Mouse (Mus musculus) small intestine, adult 2 months (tissue): Measurements from ENCODE around the gene Pitpnm3. TPM values are rescaled to one million over a fixed set of nuclear protein-coding genes. Genes with fewer than 3 reads are reported as not detected.
A peak's percentile ranks its signal among the peaks of the same experiment; 100 is the strongest.

ENCODE experiments used
- H3K27ac ChIP-seq: fragments of 200-500 bp; 2 replicates; pipeline ENCODE4 v1.5.1; 2012; ENCODE audit warnings: low read depth, low read length, control low read depth, inconsistent platforms; ENCODE audit not compliant: insufficient read depth
- H3K27me3 ChIP-seq: fragments of 200-500 bp; 2 replicates; pipeline ENCODE4 v1.6.1; 2012; ENCODE audit warnings: mild to moderate bottlenecking, moderate library complexity, low read length, inconsistent platforms; ENCODE audit not compliant: control insufficient read depth, insufficient read depth
- H3K36me3 ChIP-seq: fragments of 200-500 bp; 2 replicates; pipeline ENCODE4 v1.6.1; 2012; ENCODE audit warnings: mild to moderate bottlenecking, low read length, control low read depth, inconsistent platforms; ENCODE audit not compliant: control insufficient read depth, insufficient read depth
- H3K4me1 ChIP-seq: fragments of 200-500 bp; 2 replicates; pipeline ENCODE4 v1.6.1; 2012; ENCODE audit warnings: low read length, inconsistent platforms, mixed read lengths; ENCODE audit not compliant: control insufficient read depth, insufficient read depth, insufficient read length
- H3K4me3 ChIP-seq: fragments of 200-500 bp; 2 replicates; pipeline ENCODE4 v1.5.1; 2012; ENCODE audit warnings: low read depth, mild to moderate bottlenecking, control low read depth, inconsistent platforms, low read length, moderate library complexity
- CTCF ChIP-seq: fragments of 200-500 bp; IDR thresholded peaks from 2 replicates; pipeline ENCODE4 v1.5.1; 2012; ENCODE audit warnings: low read depth, mild to moderate bottlenecking, control low read depth, inconsistent platforms, low read length, moderate library complexity, mixed read lengths; ENCODE audit not compliant: insufficient replicate concordance, insufficient read length; ENCODE audit errors: extremely low read depth
- POLR2A ChIP-seq: fragments of 200-500 bp; IDR thresholded peaks from 2 replicates; pipeline ENCODE4 v1.6.1; 2012; ENCODE audit warnings: low read depth, mild to moderate bottlenecking, control low read depth, inconsistent platforms, low read length, moderate library complexity
- WGBS: fragments of 180-500 bp; shearing (Covaris S2); methylation state at CpG from one replicate; pipeline ENCODE4 v1.1.7; 2018; 5-methylcytosine and 5-hydroxymethylcytosine counted together
- polyA plus RNA-seq: library from polyadenylated mRNA; depleted of rRNA; stranded (reverse); fragments of >200 nt; gene quantifications from 2 replicates; pipeline ENCODE4 v1.2.3, GENCODE M21; 2012

The Pitpnm3 gene
- polyA plus RNA-seq, 1 experiment = 3.0 TPM

DNA sequence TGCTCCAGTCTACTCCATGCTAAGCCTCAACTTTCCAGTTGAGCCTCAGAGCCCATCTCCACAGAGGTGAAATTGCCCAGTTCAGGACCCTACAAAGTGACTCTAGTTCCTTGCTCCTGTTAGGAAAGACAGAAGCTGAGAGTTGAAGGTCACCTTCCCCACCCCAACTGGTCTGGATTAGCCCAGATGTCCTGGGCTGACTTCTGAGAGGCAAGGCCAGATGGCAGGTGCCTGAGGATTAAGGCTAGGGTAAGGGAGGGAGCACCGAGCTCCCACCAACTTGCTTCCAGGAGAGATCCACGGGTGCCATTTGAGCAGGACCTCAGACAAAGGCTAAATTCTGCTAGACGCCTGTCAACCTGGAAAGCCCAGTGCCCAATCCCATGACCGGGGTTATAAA lies 103.5 kb downstream of the Pitpnm3 start:
- Histone ChIP-seq H3K4me3 (no peak overlapping the region), H3K4me1 (no peaks in the 10 kb centered on the region), H3K36me3 (no peaks in the 10 kb centered on the region), H3K27me3 (no peaks in the 10 kb centered on the region; the same call in 1 of the 2 replicates), H3K27ac (no peak overlapping the region)
- WGBS = 76% methylated on average over 4 of the region's 4 CpGs
- TF ChIP-seq POLR2A (no peak), CTCF (no peak)

DNA sequence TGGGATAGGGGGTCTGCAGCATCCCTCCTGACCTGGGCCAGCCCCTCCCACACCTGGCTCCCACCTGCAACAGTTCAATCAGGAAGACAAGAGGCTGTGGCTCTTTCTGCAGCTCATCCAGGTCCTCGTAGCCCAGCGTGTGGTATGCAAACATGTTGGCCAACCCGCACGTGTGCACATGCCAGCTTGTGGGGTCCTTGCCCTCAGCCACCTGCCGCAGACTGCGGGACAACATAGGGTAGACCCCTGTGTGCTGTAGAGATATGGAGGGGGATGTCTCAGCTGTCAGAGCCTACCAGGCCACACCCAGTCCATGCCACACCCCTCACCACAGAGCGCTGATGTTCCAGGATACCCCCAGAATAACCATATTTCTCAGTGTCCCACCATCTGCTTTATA lies 104.2 kb downstream of the Pitpnm3 start:
- Histone ChIP-seq H3K4me3 (no peak overlapping the region), H3K27me3 (no peaks in the 10 kb centered on the region; the same call in 1 of the 2 replicates), H3K27ac (no peak overlapping the region), H3K36me3 (no peaks in the 10 kb centered on the region), H3K4me1 (no peaks in the 10 kb centered on the region)
- TF ChIP-seq CTCF = no peak
- no peak for TF ChIP-seq POLR2A
- WGBS = 83% methylated on average over 7 of the region's 7 CpGs

DNA sequence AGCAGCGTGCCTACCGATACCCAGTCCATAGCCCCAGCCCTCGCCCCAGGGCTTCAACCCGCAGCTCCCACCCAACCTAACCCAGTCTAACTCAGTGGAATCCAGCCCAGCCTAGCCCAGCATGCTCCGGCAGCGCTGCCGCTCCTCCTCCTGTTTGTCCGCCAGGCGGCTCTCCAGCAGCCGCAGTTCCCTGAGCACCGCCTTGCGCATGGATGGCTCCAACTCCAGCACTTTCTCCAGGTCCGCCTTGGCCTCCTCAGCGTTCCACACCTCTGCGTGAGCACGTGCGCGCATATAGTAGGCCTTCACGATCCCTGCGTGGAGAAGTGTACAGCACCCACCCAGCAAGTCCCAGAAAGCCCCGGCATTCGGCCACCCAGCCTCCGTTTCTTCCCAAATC lies 106.4 kb downstream of the Pitpnm3 start:
- no peak overlapping the region for H3K27ac ChIP-seq
- TF ChIP-seq CTCF = peak; percentile 15; the same call in 1 of the 2 replicates
- no peak for TF ChIP-seq POLR2A
- no peaks in the 10 kb centered on the region for H3K4me1 ChIP-seq
- H3K36me3 ChIP-seq = no peaks in the 10 kb centered on the region
- H3K4me3 ChIP-seq = no peak overlapping the region
- WGBS = 26% methylated on average over 23 of the region's 23 CpGs
- H3K27me3 ChIP-seq = no peaks in the 10 kb centered on the region

DNA sequence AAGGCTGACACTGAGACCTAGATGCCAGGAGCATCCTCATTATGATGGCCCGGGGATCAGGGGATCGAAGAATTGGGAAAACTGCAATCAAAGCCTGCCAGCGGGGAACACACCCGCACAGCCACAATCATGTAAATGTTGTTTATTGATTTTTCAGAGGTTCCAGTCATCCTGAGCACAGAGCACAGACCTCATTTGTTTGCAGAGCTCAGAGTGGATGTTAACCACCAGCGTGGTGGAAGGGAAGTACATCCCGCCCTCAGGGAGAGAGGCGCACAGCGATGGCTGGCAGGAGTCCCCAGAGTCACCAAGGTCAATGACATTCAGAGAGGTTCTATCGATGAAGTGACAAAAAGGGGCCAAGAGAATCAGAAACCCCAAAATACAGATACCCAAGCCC lies 107.7 kb downstream of the Pitpnm3 start:
- 41% methylated on average over 9 of the region's 9 CpGs for WGBS
- H3K27ac ChIP-seq = no peak overlapping the region
- no peaks in the 10 kb centered on the region for H3K27me3 ChIP-seq
- H3K36me3 ChIP-seq = no peaks in the 10 kb centered on the region
- no peak overlapping the region for H3K4me3 ChIP-seq
- H3K4me1 ChIP-seq = no peaks in the 10 kb centered on the region
- TF ChIP-seq CTCF (no peak), POLR2A (no peak)

DNA sequence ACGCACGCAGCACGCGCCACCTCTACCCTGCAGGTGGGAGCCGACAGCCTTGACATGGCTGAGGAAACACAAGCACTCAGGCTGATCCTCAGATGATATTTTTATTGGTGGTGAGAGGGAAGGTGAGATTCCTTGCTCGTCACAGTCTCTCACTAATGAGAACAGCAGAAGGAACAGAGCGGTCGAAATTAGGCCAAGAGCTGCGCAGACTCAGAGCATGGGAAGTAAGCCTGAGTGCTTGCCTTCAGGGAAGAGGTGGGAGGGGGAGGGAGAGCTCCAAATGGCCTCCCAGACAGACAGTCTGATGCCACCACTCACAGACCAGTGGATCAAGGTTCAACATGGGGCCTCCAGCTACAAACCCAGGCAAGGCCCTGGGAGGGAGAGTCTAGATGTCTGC lies 109.1 kb downstream of the Pitpnm3 start:
- no peak for TF ChIP-seq CTCF
- no peak for TF ChIP-seq POLR2A

DNA sequence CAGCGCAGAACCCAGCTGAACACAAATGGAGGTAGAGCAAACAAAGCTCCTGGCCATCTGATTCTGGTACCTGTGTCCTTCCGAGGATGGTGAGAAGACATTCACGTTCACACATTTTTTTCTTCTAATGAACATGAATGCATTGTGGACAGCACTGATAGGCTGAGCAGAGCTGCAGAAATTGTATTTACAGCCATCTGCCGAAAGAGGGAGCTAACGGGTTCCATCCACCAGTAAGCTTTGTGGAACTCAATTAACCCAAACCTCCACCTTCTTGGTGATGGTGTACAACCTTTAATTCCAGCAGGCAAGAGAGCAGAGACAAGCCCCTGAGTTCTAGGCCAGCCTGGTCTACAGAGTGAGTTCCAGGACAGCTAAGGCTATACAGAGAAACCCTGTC lies 109.7 kb downstream of the Pitpnm3 start:
- no peak overlapping the region for H3K4me3 ChIP-seq
- H3K4me1 ChIP-seq = no peaks in the 10 kb centered on the region
- no peak overlapping the region for H3K27ac ChIP-seq
- TF ChIP-seq CTCF = no peak
- H3K36me3 ChIP-seq = no peaks in the 10 kb centered on the region
- H3K27me3 ChIP-seq = no peaks in the 10 kb centered on the region
- WGBS = 35% methylated on average over 5 of the region's 5 CpGs

More for the DNA sequence above, 109.1 kb downstream of the Pitpnm3 start:
- no peaks in the 10 kb centered on the region for H3K4me1 ChIP-seq
- no peak overlapping the region for H3K27ac ChIP-seq
- H3K36me3 ChIP-seq = no peaks in the 10 kb centered on the region
- no peaks in the 10 kb centered on the region for H3K27me3 ChIP-seq
- H3K4me3 ChIP-seq = no peak overlapping the region
- 84% methylated on average over 9 of the region's 9 CpGs for WGBS

DNA sequence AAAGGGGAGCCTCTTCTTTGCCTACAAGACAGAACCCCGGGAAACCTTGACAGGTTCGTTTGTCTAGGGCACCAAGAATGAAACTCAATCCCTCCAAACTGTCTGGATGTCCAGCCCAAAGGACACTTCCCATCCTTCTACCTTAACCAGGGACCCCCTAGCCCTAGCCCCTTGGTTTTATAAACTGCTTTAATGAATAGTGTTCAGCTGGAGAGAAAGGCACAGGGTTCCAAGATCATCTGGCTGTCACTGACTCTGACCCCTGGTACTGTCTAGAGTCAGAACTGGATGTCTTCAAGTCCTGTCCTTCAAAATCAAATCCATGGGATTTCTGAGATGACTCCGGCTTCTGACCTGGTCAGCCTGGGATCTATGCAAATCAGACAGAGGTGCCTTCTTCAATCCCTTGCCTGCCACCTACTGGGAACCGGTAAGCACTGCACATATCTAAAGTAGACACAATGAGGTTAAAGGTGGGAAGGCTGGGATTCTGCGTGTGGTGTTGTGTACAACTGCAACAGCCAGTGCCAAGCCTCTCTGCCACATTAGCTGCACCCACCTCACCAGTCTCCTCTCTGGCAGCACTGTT lies 111.3 kb downstream of the Pitpnm3 start:
- Histone ChIP-seq H3K27me3 (no peaks in the 10 kb centered on the region), H3K27ac (no peak overlapping the region), H3K4me3 (no peak overlapping the region), H3K36me3 (no peaks in the 10 kb centered on the region), H3K4me1 (no peaks in the 10 kb centered on the region)
- no peak for TF ChIP-seq POLR2A
- peak; percentile 67; the same call in 1 of the 2 replicates for TF ChIP-seq CTCF
- 17% methylated on average over 5 of the region's 5 CpGs for WGBS
